Mouse (Mus musculus) mammary gland, adult 2 months (tissue): ENCODE measurements around the gene Pnliprp1. TPM values are rescaled to one million over a fixed set of nuclear protein-coding genes. Genes with fewer than 3 reads are reported as not detected.

Experiments used
- polyA plus RNA-seq: library from polyadenylated mRNA; depleted of rRNA; stranded (reverse); fragments of >200 nt; gene quantifications from 2 replicates; pipeline ENCODE4 v1.2.3, GENCODE M21; 2012; ENCODE audit warnings: low replicate concordance; rRNA removed

Gene Pnliprp1
- polyA plus RNA-seq, result not detected in 2 replicates

GRCm38 (mm10) chr19:58728445-58729031 is at the start of gene Pnliprp1:
Gene Pnliprp1, plus strand, starts transcription at chr19:58728887.

GRCm38 (mm10) chr19:58759423-58759822 is 30.7 kb downstream of the Pnliprp1 start, which contains the start of gene Pnliprp2:
Gene Pnliprp2, plus strand, starts transcription at chr19:58759719.

Other genes with a start within 250 kb of the Pnliprp1 start
- not detected in 2 replicates for gene Ccdc172, start 216.9 kb upstream of the Pnliprp1 start, polyA plus RNA-seq
- 0.45 TPM in 1 of 2 replicates, not detected in the other for gene Pnlip, start 76.4 kb upstream of the Pnliprp1 start, polyA plus RNA-seq
- not detected in 2 replicates for gene Pnliprp2, start 30.8 kb downstream of the Pnliprp1 start, polyA plus RNA-seq
- 0.24 and 0.37 TPM in 2 replicates for gene 1700019N19Rik, start 65.6 kb downstream of the Pnliprp1 start, polyA plus RNA-seq
- gene Eno4, start 214.5 kb downstream of the Pnliprp1 start, polyA plus RNA-seq, result 0.10 TPM in 1 of 2 replicates, not detected in the other
- gene Hspa12a, start 214.8 kb downstream of the Pnliprp1 start, polyA plus RNA-seq, result 28.2 and 29.3 TPM in 2 replicates